Mouse (Mus musculus): ENCODE measurements at regions not wholly inside any gene's neighbourhood (a gene's known extent, or its start where the extent isn't known, plus 50 kb on each side); places are given as distances from the start of the nearest gene placed in this dataset.

GRCm38 (mm10) chr13:25560339-25560738 is 290.0 kb upstream of the Nrsn1 start:
- DNase-seq (ENCODE audit: low spot score in 2 of 2) = no peak

GRCm38 (mm10) chr13:25554962-25555361 is 284.7 kb upstream of the Nrsn1 start:
- DNase-seq (ENCODE audit: low spot score in 2 of 2) = no peak

GRCm38 (mm10) chr13:25548551-25548950 is 278.2 kb upstream of the Nrsn1 start:
- no peak for DNase-seq (ENCODE audit: low spot score in 2 of 2)

GRCm38 (mm10) chr13:25547150-25548145 is 277.1 kb upstream of the Nrsn1 start:
- no peak for DNase-seq (ENCODE audit: low spot score in 2 of 2)

- no peak for DNase-seq (ENCODE audit: low spot score in 2 of 2)
Measured at GRCm38 (mm10) chr13:25524094-25524493, 253.8 kb upstream of the Nrsn1 start.

GRCm38 (mm10) chr13:25507355-25507754 is 237.1 kb upstream of the Nrsn1 start:
- DNase-seq (ENCODE audit: low spot score in 2 of 2) = no peak

- DNase-seq (ENCODE audit: low spot score in 2 of 2) = no peak
Measured at GRCm38 (mm10) chr13:25494492-25495034, 224.3 kb upstream of the Nrsn1 start.

GRCm38 (mm10) chr13:25490036-25490435 is 219.7 kb upstream of the Nrsn1 start:
- peak in 1 of 2 experiments; percentile 4 for DNase-seq (ENCODE audit: low spot score in 2 of 2)

GRCm38 (mm10) chr13:25483309-25483708 is 213.0 kb upstream of the Nrsn1 start:
- DNase-seq (ENCODE audit: low spot score in 2 of 2) = no peak

GRCm38 (mm10) chr13:25451917-25452316 is 181.6 kb upstream of the Nrsn1 start:
- no peak for DNase-seq (ENCODE audit: low spot score in 2 of 2)

- no peak for DNase-seq (ENCODE audit: low spot score in 2 of 2)
Measured at GRCm38 (mm10) chr13:25451357-25451861, 181.1 kb upstream of the Nrsn1 start.

- DNase-seq (ENCODE audit: low spot score in 2 of 2) = no peak
Measured at GRCm38 (mm10) chr13:25429701-25430418, 159.6 kb upstream of the Nrsn1 start.

GRCm38 (mm10) chr13:25403182-25403795 is 133.0 kb upstream of the Nrsn1 start:
- DNase-seq (ENCODE audit: low spot score in 2 of 2) = no peak

- DNase-seq (ENCODE audit: low spot score in 2 of 2) = no peak
Measured at GRCm38 (mm10) chr13:25402691-25403090, 132.4 kb upstream of the Nrsn1 start.

- no peak for DNase-seq (ENCODE audit: low spot score in 2 of 2)
Measured at GRCm38 (mm10) chr13:25401936-25402504, 131.7 kb upstream of the Nrsn1 start.

GRCm38 (mm10) chr13:25392770-25393290 is 122.5 kb upstream of the Nrsn1 start:
- DNase-seq (ENCODE audit: low spot score in 2 of 2) = no peak

- DNase-seq (ENCODE audit: low spot score in 2 of 2) = no peak
Measured at GRCm38 (mm10) chr13:25362627-25362967, 92.3 kb upstream of the Nrsn1 start.

- DNase-seq (ENCODE audit: low spot score in 2 of 2) = peak; percentile 22 to 61
Measured at GRCm38 (mm10) chr13:25361850-25362626, 91.7 kb upstream of the Nrsn1 start.

GRCm38 (mm10) chr13:25347558-25347957 is 77.3 kb upstream of the Nrsn1 start:
- no peak for DNase-seq (ENCODE audit: low spot score in 2 of 2)

- no peak for DNase-seq (ENCODE audit: low spot score in 2 of 2)
Measured at GRCm38 (mm10) chr13:25343309-25343708, 73.0 kb upstream of the Nrsn1 start.
